Mouse (Mus musculus): ENCODE measurements around the gene 2010111I01Rik.
A peak's percentile ranks its signal among the peaks of the same experiment; 100 is the strongest.
"Not testable (repeated sequence)": the region's sequence is repeated elsewhere in the genome, so short reads cannot be mapped to it uniquely, and the experiment has no call there.

2010111I01Rik gene

DNA sequence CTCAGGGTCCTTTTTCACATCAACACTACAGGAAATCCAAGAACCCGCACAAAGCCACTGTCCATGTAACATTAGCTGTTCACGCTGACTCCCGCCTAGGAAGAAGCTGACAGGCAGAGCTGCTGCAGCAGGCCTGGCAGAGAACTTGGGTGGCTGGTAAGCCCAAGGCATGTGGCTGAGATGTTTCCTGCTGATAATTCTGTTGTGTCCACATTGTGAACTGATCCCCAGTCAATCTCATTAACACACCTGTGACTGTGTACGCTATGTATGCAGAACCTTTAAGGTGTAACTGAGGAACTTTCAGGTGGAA is 349.9 kb downstream of the 2010111I01Rik start:
- no peak for DNase-seq (ENCODE audit: low spot score)

GRCm38 (mm10) chr13:63315111-63315510 is 350.4 kb downstream of the 2010111I01Rik start:
- not testable (repeated sequence) for DNase-seq (ENCODE audit: low spot score)

- no peak for DNase-seq (ENCODE audit: low spot score)
Observed at GRCm38 (mm10) chr13:63315777-63316176, 351.1 kb downstream of the 2010111I01Rik start.

DNA sequence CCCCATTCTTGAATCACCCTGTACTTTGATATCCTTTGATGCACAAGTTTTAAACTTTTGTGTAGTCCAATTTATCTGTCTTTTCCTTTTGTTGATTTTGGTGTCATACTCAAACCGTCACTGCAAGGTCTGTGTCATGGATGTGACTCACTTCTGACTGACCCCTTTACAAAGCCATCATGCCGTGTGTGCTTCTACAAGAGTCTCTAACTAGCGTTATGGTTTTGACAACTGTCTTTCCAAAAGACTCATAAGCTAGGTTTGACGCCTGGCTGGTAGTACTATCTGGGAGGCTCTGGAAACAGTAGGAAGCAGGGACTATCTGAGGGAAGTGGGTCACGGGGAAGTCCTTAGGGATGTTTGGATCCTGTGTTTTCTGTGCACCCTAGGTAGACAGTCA is 351.7 kb downstream of the 2010111I01Rik start:
- DNase-seq (ENCODE audit: low spot score): no peak

GRCm38 (mm10) chr13:63317681-63318104 is 353.0 kb downstream of the 2010111I01Rik start:
- no peak for DNase-seq (ENCODE audit: low spot score)

- no peak for DNase-seq (ENCODE audit: low spot score)
Observed at GRCm38 (mm10) chr13:63319814-63320213, 355.1 kb downstream of the 2010111I01Rik start.

- DNase-seq (ENCODE audit: low spot score): no peak
Observed at GRCm38 (mm10) chr13:63321689-63322088, 357.0 kb downstream of the 2010111I01Rik start.

DNA sequence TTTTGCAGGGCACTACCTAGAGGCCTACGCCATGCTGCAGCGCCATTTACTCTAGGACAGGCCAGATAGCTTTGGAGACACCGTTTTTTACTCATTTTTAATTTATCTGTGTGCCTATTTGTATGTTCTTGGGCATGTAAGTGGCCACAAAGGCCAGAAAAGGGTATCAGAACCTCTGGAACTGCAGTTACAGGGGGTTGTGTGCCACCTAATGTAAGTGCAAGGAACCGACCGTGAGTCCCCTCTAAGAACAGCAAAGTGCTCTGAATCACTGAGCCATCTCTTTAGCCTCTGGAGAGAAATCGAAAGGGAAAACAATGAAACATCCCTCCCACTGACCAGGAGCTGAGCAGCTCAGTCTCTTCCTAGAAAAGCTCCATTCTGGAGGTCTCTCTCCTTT is 358.1 kb downstream of the 2010111I01Rik start:
- DNase-seq (ENCODE audit: low spot score): no peak

GRCm38 (mm10) chr13:63323286-63324075 is 358.8 kb downstream of the 2010111I01Rik start:
- DNase-seq (ENCODE audit: low spot score): no peak

DNA sequence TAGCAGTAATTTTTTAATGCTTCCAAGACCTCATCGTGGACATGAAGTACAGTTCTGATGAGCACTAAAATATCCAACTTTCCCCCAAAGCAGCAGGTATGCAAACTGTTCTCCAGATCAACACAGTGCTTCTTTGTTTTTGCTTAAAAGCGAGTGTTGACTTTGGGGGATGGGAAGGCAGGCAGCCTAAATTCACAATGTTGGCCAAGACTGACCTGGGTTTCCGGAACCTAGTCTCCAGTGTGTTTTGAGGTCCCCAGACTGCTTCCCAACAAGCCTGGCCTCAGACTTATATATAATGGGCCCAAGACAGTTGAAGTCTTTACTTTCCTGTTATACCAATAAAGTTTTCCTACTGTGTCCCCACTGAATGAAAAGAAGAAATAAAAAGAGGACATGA is 359.6 kb downstream of the 2010111I01Rik start:
- no peak for DNase-seq (ENCODE audit: low spot score)

- DNase-seq (ENCODE audit: low spot score): peak; percentile 45
Observed at GRCm38 (mm10) chr13:63324978-63325848, 360.5 kb downstream of the 2010111I01Rik start.

- DNase-seq (ENCODE audit: low spot score): no peak
Observed at GRCm38 (mm10) chr13:63326015-63326414, 361.3 kb downstream of the 2010111I01Rik start.

DNA sequence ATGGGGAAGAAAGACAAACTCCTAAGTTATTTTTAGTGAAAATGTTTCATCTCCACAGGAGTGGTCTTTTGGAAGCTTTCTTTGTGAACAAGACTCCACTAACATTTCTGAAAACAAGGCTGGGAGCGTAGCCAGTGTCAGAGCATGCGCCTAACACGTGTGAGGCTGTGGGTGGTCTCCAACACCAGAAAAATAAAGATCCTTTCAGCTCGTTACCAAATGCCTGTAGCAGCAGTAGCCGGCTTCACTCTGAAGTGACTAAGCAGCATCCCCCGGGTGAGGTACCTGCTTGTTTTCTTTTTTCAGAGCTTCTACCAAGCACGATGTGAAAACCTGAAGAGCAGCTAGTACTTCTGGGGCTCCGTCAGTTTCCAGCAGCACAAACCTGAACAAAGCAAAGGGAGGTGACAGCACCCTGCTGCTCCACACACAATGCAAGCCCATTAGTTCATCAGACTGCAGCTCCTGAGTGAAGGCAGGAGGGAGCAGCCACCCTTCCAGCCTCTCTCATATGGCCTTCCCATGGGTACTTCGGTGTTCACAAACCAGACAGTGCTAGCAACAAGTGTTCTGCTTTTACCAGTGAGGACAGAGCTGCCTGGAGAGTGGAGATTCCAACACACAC is 365.7 kb downstream of the 2010111I01Rik start:
- no peak for DNase-seq (ENCODE audit: low spot score)

DNA sequence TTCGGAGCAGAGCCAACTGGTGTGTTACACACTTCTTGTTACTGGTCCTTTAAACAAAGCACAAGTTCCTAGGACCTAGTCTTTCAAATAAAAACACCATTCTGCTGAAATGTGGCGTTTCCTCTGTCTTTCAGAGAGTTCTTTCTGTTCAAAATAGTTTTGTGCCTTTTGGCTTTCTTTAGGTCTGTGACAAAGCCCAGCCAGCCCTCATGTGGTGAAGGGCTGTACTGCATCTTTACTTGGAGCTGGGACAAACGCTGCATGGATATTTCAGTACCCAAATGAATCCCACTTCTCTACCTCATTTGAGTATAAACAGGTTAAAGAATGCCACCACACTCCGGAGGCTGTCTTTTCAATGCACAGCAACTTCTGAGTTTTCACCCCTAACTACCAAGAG is 366.7 kb downstream of the 2010111I01Rik start:
- DNase-seq (ENCODE audit: low spot score): no peak

DNA sequence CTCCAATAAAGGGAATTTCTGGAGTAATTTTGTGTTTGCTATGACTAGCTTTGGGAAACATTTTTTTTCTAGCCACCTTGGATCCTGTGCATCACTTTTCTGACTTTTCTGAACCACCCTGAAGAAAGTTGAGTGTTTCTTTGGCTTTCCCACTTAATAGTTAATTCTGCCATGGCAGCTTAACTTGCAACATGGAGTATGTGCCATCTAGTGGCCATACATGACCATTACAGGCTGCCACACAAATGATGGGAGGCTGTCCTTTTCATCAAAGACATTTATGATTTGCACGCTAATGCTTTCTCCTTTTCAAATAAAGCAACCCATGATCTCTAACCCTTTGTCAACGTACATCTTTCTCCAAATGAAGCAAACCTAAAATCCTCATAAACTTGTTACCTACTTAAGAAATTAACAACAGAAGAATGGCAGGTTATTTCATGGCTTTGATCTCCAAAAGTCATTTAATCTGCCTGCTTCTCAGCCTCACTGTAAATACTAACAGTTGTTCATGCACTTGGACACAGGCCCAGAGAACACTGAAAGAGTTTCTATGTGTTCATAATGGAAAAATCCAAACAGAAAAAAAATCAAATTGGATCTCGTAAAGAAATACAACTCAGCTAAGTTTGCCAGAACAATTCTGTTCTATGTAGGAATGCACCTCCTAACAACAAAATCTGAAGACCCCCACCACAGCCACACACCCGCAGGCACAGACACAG is 368.0 kb downstream of the 2010111I01Rik start:
- DNase-seq (ENCODE audit: low spot score): no peak

DNA sequence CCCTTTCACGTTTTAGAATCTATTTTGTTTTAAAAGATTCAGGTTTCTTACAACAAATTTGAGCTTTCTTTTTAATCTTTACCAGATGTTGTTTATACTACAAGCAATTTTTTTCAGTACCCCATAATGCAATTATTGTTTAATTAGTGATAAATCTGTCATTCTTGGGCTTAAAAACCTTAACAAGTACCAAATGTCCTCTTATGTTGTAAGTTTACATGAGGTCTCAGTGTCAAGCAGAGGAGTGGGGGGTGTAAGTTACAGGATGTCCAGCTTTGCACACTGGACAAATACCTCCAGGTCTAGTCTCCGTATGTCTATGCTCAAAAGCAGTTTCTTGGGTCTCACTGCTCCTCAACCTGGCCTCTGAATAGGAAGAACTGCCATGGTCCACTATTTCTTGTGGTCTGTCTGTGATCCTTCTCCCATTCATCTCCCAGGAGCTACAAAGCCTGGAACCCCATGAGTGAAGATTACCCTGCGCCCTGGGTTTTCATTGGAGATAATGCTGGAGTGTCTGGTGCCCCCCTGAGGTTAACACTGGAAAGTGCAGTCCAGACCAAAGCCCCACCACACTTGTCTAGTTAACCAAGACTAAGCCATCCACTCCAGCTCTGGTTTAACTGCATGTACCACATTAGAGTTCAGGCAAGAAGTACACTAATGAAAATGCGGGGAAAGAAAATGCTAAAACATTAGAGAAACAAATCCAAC is 370.9 kb downstream of the 2010111I01Rik start:
- no peak for DNase-seq (ENCODE audit: low spot score)

- no peak for DNase-seq (ENCODE audit: low spot score)
Observed at GRCm38 (mm10) chr13:63336335-63336734, 371.6 kb downstream of the 2010111I01Rik start.

DNA sequence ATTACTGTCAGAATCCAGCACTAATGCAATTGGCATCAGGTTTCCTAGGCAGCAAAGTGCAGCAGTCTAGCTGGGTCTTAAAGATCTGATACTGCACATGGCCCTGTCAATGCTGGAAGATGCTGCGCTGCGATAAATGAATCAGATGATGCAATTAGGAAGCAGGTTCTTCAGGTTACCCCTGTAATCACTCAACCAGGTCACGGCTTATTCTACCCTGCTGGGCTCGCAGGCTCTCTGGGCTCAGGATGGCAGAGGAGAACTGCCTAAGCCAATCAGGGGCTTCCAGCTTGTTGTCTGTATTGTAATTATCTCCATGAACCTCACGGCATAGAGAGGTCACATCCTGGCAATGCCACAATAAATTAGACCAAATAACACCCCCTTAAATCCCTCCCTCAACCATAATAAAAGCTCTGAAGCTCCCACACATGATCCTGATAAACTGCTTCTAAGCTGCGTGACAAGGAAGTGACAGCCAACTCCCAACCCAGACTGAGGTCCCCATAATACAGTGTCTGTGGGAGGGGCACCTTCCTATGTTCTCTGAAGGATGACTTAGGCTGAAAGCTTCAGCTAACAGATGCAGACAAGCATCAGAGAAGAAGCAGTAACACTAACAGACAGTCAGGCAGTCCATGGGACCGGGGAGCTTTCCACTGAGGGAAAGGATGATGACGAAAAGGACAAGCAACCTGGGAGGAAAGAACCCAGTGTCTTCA is 372.7 kb downstream of the 2010111I01Rik start:
- no peak for DNase-seq (ENCODE audit: low spot score)

DNA sequence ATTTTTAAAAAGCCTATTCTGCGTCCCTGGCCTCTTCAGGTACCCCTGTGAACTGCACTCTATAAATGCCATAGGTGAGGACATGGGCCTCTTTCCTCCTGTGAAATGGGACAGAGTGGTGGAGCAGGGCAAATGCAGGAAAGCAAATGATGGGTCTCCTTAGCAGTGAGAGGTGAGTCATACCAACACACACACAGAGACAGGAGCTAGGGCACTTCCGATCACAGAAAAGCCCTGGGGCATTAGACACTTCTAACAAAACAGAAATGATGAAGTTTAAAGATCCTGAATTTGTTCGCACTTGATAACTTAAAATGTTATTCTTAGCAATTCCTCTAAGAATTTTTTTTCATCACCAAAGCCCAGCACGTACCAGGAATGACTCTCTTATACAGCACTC is 375.3 kb downstream of the 2010111I01Rik start:
- no peak for DNase-seq (ENCODE audit: low spot score)

- no peak for DNase-seq (ENCODE audit: low spot score)
Observed at GRCm38 (mm10) chr13:63342781-63343180, 378.1 kb downstream of the 2010111I01Rik start.

DNA sequence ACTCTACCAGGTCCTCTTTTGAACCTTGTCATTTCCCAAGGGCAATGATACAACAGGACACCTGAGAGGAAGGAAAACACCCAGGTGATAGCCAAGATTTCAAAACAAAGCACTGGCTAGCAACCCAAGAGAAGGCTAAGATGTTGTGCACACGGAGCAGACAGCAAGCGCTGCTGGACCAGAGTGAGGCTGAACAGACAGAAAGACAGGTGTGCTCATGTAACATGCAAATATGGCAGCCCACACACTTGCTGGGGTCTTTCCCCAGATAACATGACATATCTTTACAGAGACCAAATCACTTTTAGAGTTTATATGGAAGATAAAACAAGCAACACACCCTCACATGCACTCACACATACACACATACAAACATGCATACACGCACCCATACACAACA is 379.8 kb downstream of the 2010111I01Rik start:
- no peak for DNase-seq (ENCODE audit: low spot score)

All from yolk sac, embryonic 10.5 days (tissue).